Mouse (Mus musculus): ENCODE measurements around the gene Madcam1.

- TF ChIP-seq GATA1 (IDR thresholded peaks at IDR 0.05; ENCODE audit: borderline replicate concordance, low read length): no peak
- TF ChIP-seq CTCF (IDR thresholded peaks at IDR 0.05; ENCODE audit: low read depth, low read length): no peak
- TF ChIP-seq POLR2AphosphoS5 (IDR thresholded peaks at IDR 0.05; ENCODE audit: insufficient replicate concordance, low read depth, low read length): no peak
- TF ChIP-seq GATA2 (IDR thresholded peaks at IDR 0.05; ENCODE audit: borderline replicate concordance, low read depth, low read length): no peak
These were observed 44.9 kb downstream of the Madcam1 start for GRCm38 (mm10) chr10:79709307-79709706.

Measured in G1E (cell line).